ENCODE assay signal across 17 mouse cellular contexts in genomic region chr2:16741813-16742212, GRCm38 (mm10).
"Had no signal": no experiment of that assay in that cellular context is flagged by ENCODE, and none has a peak within 500 bp of the region (broad histone marks: within the 10 kb centered on the region; RNA-seq: fewer than 3 reads in every experiment).

No protein-coding gene starts in this region.

- H3K36me3 ChIP-seq: limb, embryonic 10.5 days; limb, embryonic 13.5 days; liver, embryonic 13.5 days; neural tube, embryonic 13.5 days had no signal

- H3K27ac ChIP-seq: limb, embryonic 10.5 days; limb, embryonic 13.5 days; liver, embryonic 13.5 days; neural tube, embryonic 13.5 days had no signal

- H3K4me1 ChIP-seq: liver, embryonic 13.5 days; neural tube, embryonic 13.5 days had no signal

- H3K9ac ChIP-seq: limb, embryonic 13.5 days; liver, embryonic 13.5 days; neural tube, embryonic 13.5 days had no signal

- H3K4me3 ChIP-seq: limb, embryonic 10.5 days; limb, embryonic 13.5 days; liver, embryonic 13.5 days; myocyte; neural tube, embryonic 13.5 days had no signal

- H3K9me3 ChIP-seq: limb, embryonic 10.5 days; limb, embryonic 13.5 days; liver, embryonic 13.5 days; neural tube, embryonic 13.5 days had no signal

- H3K27me3 ChIP-seq: limb, embryonic 13.5 days; liver, embryonic 13.5 days; neural tube, embryonic 13.5 days had no signal

- DNase-seq: kidney, adult 18-20 months; kidney, adult 9 months; kidney, postnatal 14 days; kidney, postnatal 4 days; liver, embryonic 13.5 days; lung, adult 2 months; lung, postnatal 14 days; lung, postnatal 4 days; midbrain, embryonic 14.5 days; thymus, adult 18-20 months; thymus, postnatal 14 days; thymus, postnatal 4 days had no signal

- H3K4me2 ChIP-seq: limb, embryonic 13.5 days; liver, embryonic 13.5 days; midbrain, embryonic 11.5 days; neural tube, embryonic 13.5 days had no signal
